Mouse (Mus musculus) testis, adult 2 months (tissue): ENCODE results near the gene Igfbp2. TPM values are rescaled to one million over a fixed set of nuclear protein-coding genes. Genes with fewer than 3 reads are reported as not detected.

Source experiments
- H3K27ac ChIP-seq: fragments of 200-500 bp; 2 replicates; pipeline ENCODE4 v1.5.1; 2012; ENCODE audit warnings: low read depth, low read length; ENCODE audit not compliant: control insufficient read depth, insufficient read depth
- H3K27me3 ChIP-seq: fragments of 200-500 bp; 2 replicates; pipeline ENCODE4 v1.6.1; 2012; ENCODE audit warnings: mild to moderate bottlenecking, low read length, moderate library complexity; ENCODE audit not compliant: control insufficient read depth, insufficient read depth
- H3K36me3 ChIP-seq: fragments of 200-500 bp; 2 replicates; pipeline ENCODE4 v1.6.1; 2012; ENCODE audit warnings: mild to moderate bottlenecking, low read length; ENCODE audit not compliant: control insufficient read depth, insufficient read depth
- H3K4me1 ChIP-seq: fragments of 200-500 bp; 2 replicates; pipeline ENCODE4 v1.6.1; 2012; ENCODE audit warnings: low read length; ENCODE audit not compliant: control insufficient read depth, insufficient read depth
- H3K4me3 ChIP-seq: fragments of 200-500 bp; 2 replicates; pipeline ENCODE4 v1.5.1; 2012; ENCODE audit warnings: low read depth, mild to moderate bottlenecking, low read length, moderate library complexity, mixed read lengths; ENCODE audit not compliant: control insufficient read depth
- CTCF ChIP-seq: fragments of 200-500 bp; IDR thresholded peaks from 2 replicates; pipeline ENCODE4 v1.5.1; 2012; ENCODE audit warnings: low read depth, mild to moderate bottlenecking, inconsistent platforms, low read length, moderate library complexity; ENCODE audit not compliant: control insufficient read depth, insufficient read depth, insufficient replicate concordance
- POLR2A ChIP-seq: fragments of 200-500 bp; IDR thresholded peaks from 2 replicates; pipeline ENCODE4 v1.6.1; 2012; ENCODE audit warnings: low read depth, mild to moderate bottlenecking, inconsistent platforms, low read length, moderate library complexity; ENCODE audit not compliant: control insufficient read depth
- polyA plus RNA-seq: library from polyadenylated mRNA; depleted of rRNA; stranded (reverse); fragments of >200 nt; gene quantifications from 2 replicates; pipeline ENCODE4 v1.2.3, GENCODE M21; 2012

Gene Igfbp2
- polyA plus RNA-seq, 1 experiment, result 20.2 TPM

DNA sequence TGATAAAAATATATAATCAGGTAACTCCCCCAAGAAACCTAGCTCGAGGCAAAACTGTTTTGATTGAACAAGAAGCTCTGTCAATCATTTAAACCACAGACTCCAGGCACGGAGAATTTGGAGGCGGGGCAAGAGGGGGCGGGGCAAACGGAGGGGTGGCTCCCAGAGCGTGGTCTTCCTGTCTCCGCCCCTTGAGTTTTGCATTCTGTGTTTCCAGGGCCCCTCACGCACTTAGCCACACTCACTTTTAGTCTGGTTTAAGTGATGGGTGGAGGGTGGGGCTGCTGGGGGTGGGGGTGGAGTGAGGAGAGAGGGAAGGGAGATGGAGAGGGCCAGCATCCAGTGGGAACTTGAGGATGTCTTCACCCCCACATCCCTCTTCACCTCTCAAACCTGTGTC, 48.2 kb downstream of the Igfbp2 start:
- no peak overlapping the region for H3K4me3 ChIP-seq
- H3K4me1 ChIP-seq, result peaks cover 20% of the 10 kb centered on the region
- H3K27ac ChIP-seq, result no peak overlapping the region
- TF ChIP-seq CTCF, result no peak
- no peak for TF ChIP-seq POLR2A
- no peaks in the 10 kb centered on the region for H3K36me3 ChIP-seq
- H3K27me3 ChIP-seq, result no peaks in the 10 kb centered on the region

DNA sequence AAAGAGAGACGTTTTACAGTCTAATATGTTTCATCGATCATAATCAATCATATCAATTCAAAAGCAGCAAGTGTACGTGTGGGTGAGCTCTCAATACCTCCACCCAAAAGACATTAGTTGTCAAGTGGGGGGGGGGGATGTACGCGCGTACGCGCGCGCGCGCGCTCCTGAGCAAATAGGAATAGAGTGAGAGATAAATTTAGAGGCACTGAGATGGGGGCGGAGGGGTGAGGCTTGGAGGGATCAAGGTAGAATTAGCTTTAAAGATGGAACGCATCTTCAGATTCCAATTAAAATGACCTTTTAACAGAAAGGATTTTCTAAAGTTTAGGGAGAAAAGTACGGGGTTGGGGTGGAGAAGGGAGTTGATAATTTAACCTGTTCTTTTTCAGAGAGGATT, 48.8 kb downstream of the Igfbp2 start:
- Histone ChIP-seq H3K27me3 (no peaks in the 10 kb centered on the region), H3K36me3 (no peaks in the 10 kb centered on the region)
- no peak for TF ChIP-seq CTCF
- TF ChIP-seq POLR2A, result no peak

DNA sequence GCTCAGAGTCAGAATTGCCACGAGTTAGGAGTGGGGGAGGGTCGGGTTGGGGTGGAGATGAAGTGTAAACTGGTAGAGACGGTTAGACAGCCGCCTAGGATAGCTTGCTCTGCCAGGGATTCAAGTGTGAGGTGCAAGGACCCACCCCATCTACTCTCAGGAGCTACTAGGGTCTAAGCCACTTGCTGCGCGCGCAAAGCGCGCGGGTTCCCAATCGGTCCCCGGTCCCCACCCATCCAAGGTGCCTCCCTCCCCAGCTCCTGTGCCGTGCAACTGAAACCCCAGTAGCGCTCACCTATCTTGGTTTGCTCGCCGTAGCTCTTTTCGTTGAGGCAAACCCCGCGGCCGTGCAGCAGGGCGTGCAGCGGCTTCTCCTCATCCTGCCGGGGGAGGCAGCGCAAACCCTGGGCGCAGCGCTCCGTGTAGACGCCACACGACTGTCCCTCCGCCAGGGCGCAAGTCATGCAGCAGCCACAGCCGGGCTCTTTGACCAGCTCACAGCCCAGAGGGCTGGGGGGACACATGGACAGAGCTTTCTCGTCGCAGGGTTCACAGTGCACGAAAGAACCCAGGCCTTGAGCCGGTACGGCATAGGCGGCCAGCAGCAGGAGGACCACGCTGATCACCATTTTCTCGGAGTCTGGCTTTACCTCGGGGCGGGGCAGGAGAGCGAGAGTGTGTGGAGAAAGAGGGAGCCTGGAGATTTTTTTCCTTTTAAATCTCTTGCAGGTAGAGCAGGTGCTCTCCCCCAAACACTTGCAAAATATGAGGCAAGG, 49.4 kb downstream of the Igfbp2 start:
- H3K27ac ChIP-seq, result no peak overlapping the region
- H3K36me3 ChIP-seq, result no peaks in the 10 kb centered on the region
- no peak for TF ChIP-seq CTCF
- no peak for TF ChIP-seq POLR2A
- no peaks in the 10 kb centered on the region for H3K27me3 ChIP-seq
- peak overlapping the region; percentile 46 for H3K4me3 ChIP-seq
- peaks cover 21% of the 10 kb centered on the region for H3K4me1 ChIP-seq

More for the DNA sequence above, 48.8 kb downstream of the Igfbp2 start:
- Histone ChIP-seq H3K4me3 (no peak overlapping the region), H3K27ac (no peak overlapping the region), H3K4me1 (peaks cover 20% of the 10 kb centered on the region)

DNA sequence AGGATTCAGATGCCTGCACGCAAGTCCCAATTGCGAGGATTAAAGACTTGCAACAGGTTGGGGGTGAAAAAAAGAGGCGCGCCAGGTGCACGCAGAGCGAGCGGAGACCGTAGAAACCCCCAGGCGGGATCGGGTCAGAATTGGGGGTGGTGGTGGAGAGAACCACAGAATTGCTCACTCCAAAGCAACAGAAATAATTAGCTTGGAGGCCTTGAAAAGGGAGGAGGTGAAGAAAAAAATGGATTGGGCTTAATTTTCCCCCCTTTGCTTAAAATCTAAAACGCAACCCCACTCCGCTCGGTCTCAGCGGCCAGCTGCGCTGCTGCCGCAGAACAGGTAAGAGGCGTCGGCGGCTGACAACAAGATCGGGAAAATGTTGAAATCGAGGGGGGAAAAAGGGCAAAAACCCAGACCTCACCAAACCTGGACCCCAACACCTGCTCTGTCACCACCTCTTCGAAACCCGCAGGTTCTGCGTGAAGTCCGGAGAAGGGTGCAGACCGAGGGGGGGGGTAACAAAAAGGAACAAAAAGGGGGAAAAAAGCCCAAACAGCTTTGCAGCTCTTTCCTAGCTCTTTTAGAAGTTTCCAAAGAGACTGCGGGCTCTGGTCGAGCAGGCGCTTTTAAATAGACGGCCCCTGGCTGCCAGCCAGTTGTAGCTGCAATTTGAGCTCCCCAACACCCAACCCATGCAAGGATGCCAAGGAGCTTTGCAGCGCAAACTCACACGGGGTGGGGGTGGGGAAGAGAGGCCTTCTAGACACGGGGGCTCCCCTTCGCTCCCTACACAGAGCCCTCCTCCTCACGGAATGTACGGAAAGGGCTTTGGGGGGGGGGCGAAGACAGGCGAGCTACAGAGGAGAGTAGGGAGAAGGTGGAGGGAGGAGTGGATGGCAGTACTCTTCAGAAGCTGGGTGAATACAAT, 50.2 kb downstream of the Igfbp2 start, which contains the start of gene Igfbp5:
TSS of gene Igfbp5 (minus strand) at position 598 of the 925 bp plus-strand sequence.
- Histone ChIP-seq H3K27me3 (no peaks in the 10 kb centered on the region), H3K4me3 (peak within 1 kb of the TSS; percentile 46), H3K27ac (no peak within 1 kb of the TSS), H3K4me1 (peaks cover 24% of the 10 kb centered on the region), H3K36me3 (no peaks in the 10 kb centered on the region)
- TF ChIP-seq POLR2A, result no peak
- no peak for TF ChIP-seq CTCF

GRCm38 (mm10) chr1:72875708-72876107, 51.4 kb downstream of the Igfbp2 start:
- H3K27ac ChIP-seq, result no peak overlapping the region
- H3K36me3 ChIP-seq, result no peaks in the 10 kb centered on the region
- H3K4me3 ChIP-seq, result no peak overlapping the region
- TF ChIP-seq POLR2A (no peak), CTCF (no peak)
- no peaks in the 10 kb centered on the region for H3K27me3 ChIP-seq
- H3K4me1 ChIP-seq, result peaks cover 20% of the 10 kb centered on the region

GRCm38 (mm10) chr1:72876111-72876510, 51.8 kb downstream of the Igfbp2 start:
- no peak overlapping the region for H3K27ac ChIP-seq
- H3K4me3 ChIP-seq, result no peak overlapping the region
- H3K4me1 ChIP-seq, result peaks cover 16% of the 10 kb centered on the region
- H3K36me3 ChIP-seq, result no peaks in the 10 kb centered on the region
- TF ChIP-seq POLR2A (no peak), CTCF (no peak)
- H3K27me3 ChIP-seq, result no peaks in the 10 kb centered on the region

DNA sequence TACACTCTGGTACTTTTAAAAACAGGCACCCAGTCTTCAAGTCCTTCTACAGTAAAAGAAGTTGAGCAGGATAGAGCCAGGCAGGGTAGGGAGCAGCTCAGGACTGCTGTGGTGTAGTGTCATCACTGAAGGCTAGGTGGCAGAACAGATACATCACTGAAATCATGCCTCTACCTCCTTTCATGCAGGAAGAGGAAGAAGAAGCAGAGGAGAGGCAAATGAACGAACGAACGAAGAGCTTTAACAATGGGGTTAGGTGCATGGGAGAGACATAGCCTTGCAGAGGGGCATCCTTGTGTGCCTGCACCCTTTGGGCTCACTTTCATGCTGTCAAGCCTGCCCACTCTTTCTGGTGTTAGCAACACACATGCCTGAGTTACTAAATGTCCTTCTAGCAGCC, 53.6 kb downstream of the Igfbp2 start:
- H3K27ac ChIP-seq, result no peak overlapping the region
- H3K4me3 ChIP-seq, result no peak overlapping the region
- H3K4me1 ChIP-seq, result peaks cover 8% of the 10 kb centered on the region
- H3K27me3 ChIP-seq, result no peaks in the 10 kb centered on the region
- TF ChIP-seq CTCF (peak; percentile 49; the same call in 1 of the 2 replicates), POLR2A (no peak)
- H3K36me3 ChIP-seq, result no peaks in the 10 kb centered on the region
